Mouse (Mus musculus): ENCODE measurements around the gene Aatk. TPM values are rescaled to one million over a fixed set of nuclear protein-coding genes. Genes with fewer than 3 reads are reported as not detected.

Gene Aatk
- polyA plus RNA-seq, 1 experiment from 2014 or later: 34.6 TPM

- no peaks in the 10 kb centered on the region for H3K27me3 ChIP-seq (ENCODE audit: control insufficient read depth, insufficient read depth, low read length)
- no peaks in the 10 kb centered on the region for H3K4me1 ChIP-seq (ENCODE audit: control insufficient read depth, insufficient read depth, low read length)
- H3K4me2 ChIP-seq (ENCODE audit: low read length): no peak overlapping the region
- ATAC-seq (ENCODE audit: low FRiP score, low TSS enrichment): no peak
- no peak overlapping the region for H3K4me3 ChIP-seq (replicated peaks; ENCODE audit: low read depth, low read length)
- no peaks in the 10 kb centered on the region for H3K9me3 ChIP-seq (ENCODE audit: control insufficient read depth, low read length)
- DNase-seq: no peak
- 81% methylated on average over 10 of the region's 10 CpGs for WGBS
- no peak overlapping the region for H3K9ac ChIP-seq (replicated peaks; ENCODE audit: low read length)
- H3K27ac ChIP-seq (replicated peaks; ENCODE audit: low read depth, low read length): no peak overlapping the region
- no peaks in the 10 kb centered on the region for H3K36me3 ChIP-seq (ENCODE audit: control insufficient read depth, insufficient read depth, low read length)
These were observed 67.2 kb downstream of the Aatk start for GRCm38 (mm10) chr11:119979596-119980385.

GRCm38 (mm10) chr11:119978701-119979100 is 68.3 kb downstream of the Aatk start:
- Histone ChIP-seq H3K27ac (replicated peaks; ENCODE audit: low read depth, low read length) (no peak overlapping the region), H3K4me3 (replicated peaks; ENCODE audit: low read depth, low read length) (no peak overlapping the region), H3K4me2 (ENCODE audit: low read length) (no peak overlapping the region), H3K4me1 (ENCODE audit: control insufficient read depth, insufficient read depth, low read length) (no peaks in the 10 kb centered on the region), H3K27me3 (ENCODE audit: control insufficient read depth, insufficient read depth, low read length) (no peaks in the 10 kb centered on the region), H3K9me3 (ENCODE audit: control insufficient read depth, low read length) (no peaks in the 10 kb centered on the region), H3K9ac (replicated peaks; ENCODE audit: low read length) (no peak overlapping the region), H3K36me3 (ENCODE audit: control insufficient read depth, insufficient read depth, low read length) (no peaks in the 10 kb centered on the region)
- 93% methylated on average over 4 of the region's 4 CpGs for WGBS
- no peak for DNase-seq
- ATAC-seq (ENCODE audit: low FRiP score, low TSS enrichment): no peak

- WGBS: 88% methylated on average over 8 of the region's 8 CpGs
These were observed 71.0 kb downstream of the Aatk start for GRCm38 (mm10) chr11:119975739-119976501.

GRCm38 (mm10) chr11:119973789-119974188 is 73.2 kb downstream of the Aatk start:
- Histone ChIP-seq H3K27ac (replicated peaks; ENCODE audit: low read depth, low read length) (no peak overlapping the region), H3K9ac (replicated peaks; ENCODE audit: low read length) (no peak overlapping the region), H3K4me2 (ENCODE audit: low read length) (no peak overlapping the region), H3K36me3 (ENCODE audit: control insufficient read depth, insufficient read depth, low read length) (no peaks in the 10 kb centered on the region), H3K9me3 (ENCODE audit: control insufficient read depth, low read length) (no peaks in the 10 kb centered on the region), H3K4me3 (replicated peaks; ENCODE audit: low read depth, low read length) (no peak overlapping the region), H3K27me3 (ENCODE audit: control insufficient read depth, insufficient read depth, low read length) (no peaks in the 10 kb centered on the region), H3K4me1 (ENCODE audit: control insufficient read depth, insufficient read depth, low read length) (peaks cover 18% of the 10 kb centered on the region)
- ATAC-seq (ENCODE audit: low FRiP score, low TSS enrichment) (no peak), DNase-seq (no peak)
- WGBS: 87% methylated on average over 4 of the region's 4 CpGs

More at GRCm38 (mm10) chr11:119975739-119976501, 71.0 kb downstream of the Aatk start:
- H3K4me1 ChIP-seq (ENCODE audit: control insufficient read depth, insufficient read depth, low read length): 0 out of 2 replicates have a peak, but pooled peaks cover 4% of the 10 kb centered on the region
- H3K9me3 ChIP-seq (ENCODE audit: control insufficient read depth, low read length): no peaks in the 10 kb centered on the region
- no peak overlapping the region for H3K4me2 ChIP-seq (ENCODE audit: low read length)
- no peak overlapping the region for H3K27ac ChIP-seq (replicated peaks; ENCODE audit: low read depth, low read length)
- ATAC-seq (ENCODE audit: low FRiP score, low TSS enrichment): no peak
- no peak overlapping the region for H3K9ac ChIP-seq (replicated peaks; ENCODE audit: low read length)
- no peak overlapping the region for H3K4me3 ChIP-seq (replicated peaks; ENCODE audit: low read depth, low read length)
- H3K36me3 ChIP-seq (ENCODE audit: control insufficient read depth, insufficient read depth, low read length): no peaks in the 10 kb centered on the region
- no peak for DNase-seq
- H3K27me3 ChIP-seq (ENCODE audit: control insufficient read depth, insufficient read depth, low read length): no peaks in the 10 kb centered on the region

GRCm38 (mm10) chr11:119970021-119970851 is 76.7 kb downstream of the Aatk start:
- Histone ChIP-seq H3K4me2 (ENCODE audit: low read length) (no peak overlapping the region), H3K4me3 (replicated peaks; ENCODE audit: low read depth, low read length) (no peak overlapping the region), H3K4me1 (ENCODE audit: control insufficient read depth, insufficient read depth, low read length) (peaks cover 18% of the 10 kb centered on the region), H3K36me3 (ENCODE audit: control insufficient read depth, insufficient read depth, low read length) (no peaks in the 10 kb centered on the region), H3K27ac (replicated peaks; ENCODE audit: low read depth, low read length) (peak overlapping the region; percentile 73), H3K9ac (replicated peaks; ENCODE audit: low read length) (0 out of 2 replicates have a peak overlapping the region, but pooled peaks have one; percentile 2), H3K27me3 (ENCODE audit: control insufficient read depth, insufficient read depth, low read length) (no peaks in the 10 kb centered on the region), H3K9me3 (ENCODE audit: control insufficient read depth, low read length) (no peaks in the 10 kb centered on the region)
- 23% methylated on average over 12 of the region's 12 CpGs for WGBS
- ATAC-seq (ENCODE audit: low FRiP score, low TSS enrichment) (no peak; the same call in 1 of the 2 replicates), DNase-seq (peak; percentile 74)

GRCm38 (mm10) chr11:119967892-119968291 is 79.1 kb downstream of the Aatk start:
- DNase-seq: no peak
- Histone ChIP-seq H3K27ac (replicated peaks; ENCODE audit: low read depth, low read length) (no peak overlapping the region), H3K27me3 (ENCODE audit: control insufficient read depth, insufficient read depth, low read length) (no peaks in the 10 kb centered on the region), H3K4me1 (ENCODE audit: control insufficient read depth, insufficient read depth, low read length) (peaks cover 18% of the 10 kb centered on the region), H3K9me3 (ENCODE audit: control insufficient read depth, low read length) (no peaks in the 10 kb centered on the region), H3K4me3 (replicated peaks; ENCODE audit: low read depth, low read length) (no peak overlapping the region), H3K4me2 (ENCODE audit: low read length) (no peak overlapping the region), H3K36me3 (ENCODE audit: control insufficient read depth, insufficient read depth, low read length) (no peaks in the 10 kb centered on the region), H3K9ac (replicated peaks; ENCODE audit: low read length) (no peak overlapping the region)
- 92% methylated on average over 2 of the region's 2 CpGs for WGBS
- no peak for ATAC-seq (ENCODE audit: low FRiP score, low TSS enrichment)

GRCm38 (mm10) chr11:119967401-119967800 is 79.6 kb downstream of the Aatk start:
- DNase-seq (no peak), ATAC-seq (ENCODE audit: low FRiP score, low TSS enrichment) (no peak)
- peaks cover 18% of the 10 kb centered on the region for H3K4me1 ChIP-seq (ENCODE audit: control insufficient read depth, insufficient read depth, low read length)
- 64% methylated on average over 8 of the region's 8 CpGs for WGBS
- no peak overlapping the region for H3K27ac ChIP-seq (replicated peaks; ENCODE audit: low read depth, low read length)
- no peak overlapping the region for H3K4me3 ChIP-seq (replicated peaks; ENCODE audit: low read depth, low read length)
- H3K9ac ChIP-seq (replicated peaks; ENCODE audit: low read length): no peak overlapping the region
- no peaks in the 10 kb centered on the region for H3K9me3 ChIP-seq (ENCODE audit: control insufficient read depth, low read length)
- no peaks in the 10 kb centered on the region for H3K27me3 ChIP-seq (ENCODE audit: control insufficient read depth, insufficient read depth, low read length)
- no peaks in the 10 kb centered on the region for H3K36me3 ChIP-seq (ENCODE audit: control insufficient read depth, insufficient read depth, low read length)
- no peak overlapping the region for H3K4me2 ChIP-seq (ENCODE audit: low read length)

GRCm38 (mm10) chr11:119966294-119966693 is 80.7 kb downstream of the Aatk start:
- 80% methylated on average over 6 of the region's 6 CpGs for WGBS
- ATAC-seq (ENCODE audit: low FRiP score, low TSS enrichment): no peak

More at GRCm38 (mm10) chr11:119966294-119966693, 80.7 kb downstream of the Aatk start:
- Histone ChIP-seq H3K4me1 (ENCODE audit: control insufficient read depth, insufficient read depth, low read length) (peaks cover 16% of the 10 kb centered on the region), H3K4me3 (replicated peaks; ENCODE audit: low read depth, low read length) (no peak overlapping the region), H3K9me3 (ENCODE audit: control insufficient read depth, low read length) (no peaks in the 10 kb centered on the region), H3K27me3 (ENCODE audit: control insufficient read depth, insufficient read depth, low read length) (no peaks in the 10 kb centered on the region), H3K4me2 (ENCODE audit: low read length) (no peak overlapping the region), H3K9ac (replicated peaks; ENCODE audit: low read length) (no peak overlapping the region), H3K27ac (replicated peaks; ENCODE audit: low read depth, low read length) (no peak overlapping the region), H3K36me3 (ENCODE audit: control insufficient read depth, insufficient read depth, low read length) (no peaks in the 10 kb centered on the region)
- no peak for DNase-seq

All from midbrain, embryonic 14.5 days (tissue).